Mouse (Mus musculus): ENCODE data around the gene Pogk.

DNA sequence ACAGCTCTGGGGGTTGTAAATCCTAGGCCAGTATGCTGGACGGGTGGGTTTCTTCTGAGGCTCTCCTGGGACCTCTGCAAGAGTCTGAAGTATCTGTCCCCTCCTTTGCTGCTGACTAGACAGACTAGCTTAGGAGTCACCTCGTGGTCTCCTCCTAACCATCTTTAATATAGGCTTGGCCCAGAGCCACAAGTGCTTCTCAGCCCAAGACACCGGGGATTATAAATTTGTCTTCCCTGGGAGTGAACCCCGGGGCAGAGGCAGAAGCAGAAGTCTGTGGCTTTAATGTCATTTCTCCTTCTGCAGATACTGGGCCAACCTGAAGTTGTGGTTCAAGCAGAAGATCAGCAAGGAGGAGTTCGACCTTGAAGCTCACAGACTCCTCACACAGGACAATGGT, 27.8 kb downstream of the Pogk start:
- TF ChIP-seq CTCF (IDR thresholded peaks at IDR 0.05; ENCODE audit: control insufficient read depth, insufficient read depth, insufficient read length) (no peak), MAX (IDR thresholded peaks at IDR 0.05) (no peak), USF1 (IDR thresholded peaks at IDR 0.05; ENCODE audit: low read depth) (no peak), FOSL1 (IDR thresholded peaks at IDR 0.05; ENCODE audit: insufficient read depth, low read length, poor library complexity, severe bottlenecking) (no peak)
